Mouse (Mus musculus): ENCODE results near the gene Hpse. TPM values are rescaled to one million over a fixed set of nuclear protein-coding genes. Genes with fewer than 3 reads are reported as not detected.

The Hpse gene
- polyA plus RNA-seq, 1 experiment from 2014 or later: 0.41 TPM

DNA sequence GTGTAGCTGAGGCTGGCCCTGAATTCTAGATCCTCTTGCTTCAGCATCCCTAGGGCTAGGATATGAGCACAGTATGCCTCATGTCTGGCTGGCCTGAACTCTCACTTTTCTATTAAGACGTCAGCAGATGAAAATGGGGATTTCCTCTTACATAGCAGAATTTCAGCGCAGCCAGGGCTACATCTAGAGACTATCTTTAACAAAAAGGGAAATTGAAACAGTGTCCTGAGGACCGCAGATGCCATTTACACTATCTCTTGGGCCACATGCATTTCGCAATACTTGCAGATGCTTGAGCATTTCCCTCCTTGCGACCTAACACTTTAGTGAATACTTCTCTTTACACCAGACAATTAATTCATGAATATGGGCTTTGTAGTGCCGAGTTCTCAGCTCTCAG, 63.2 kb downstream of the Hpse start:
- no peak for DNase-seq (ENCODE audit: low spot score)
- Histone ChIP-seq H3K4me3 (ENCODE audit: low read depth, low read length) (no peak overlapping the region), H3K9me3 (replicated peaks; ENCODE audit: control insufficient read depth, low read length) (no peaks in the 10 kb centered on the region), H3K4me2 (ENCODE audit: low read length) (no peak overlapping the region), H3K27ac (ENCODE audit: low read depth, low read length) (no peak overlapping the region), H3K4me1 (ENCODE audit: control insufficient read depth, insufficient read depth, low read length) (no peaks in the 10 kb centered on the region), H3K27me3 (replicated peaks; ENCODE audit: control insufficient read depth, insufficient read depth, low read length) (no peaks in the 10 kb centered on the region), H3K9ac (ENCODE audit: low read length) (no peak overlapping the region), H3K36me3 (ENCODE audit: control insufficient read depth, insufficient read depth, low read length) (peaks cover 67% of the 10 kb centered on the region)
- ATAC-seq: no peak
- WGBS: 85% methylated on average over 6 of the region's 6 CpGs

DNA sequence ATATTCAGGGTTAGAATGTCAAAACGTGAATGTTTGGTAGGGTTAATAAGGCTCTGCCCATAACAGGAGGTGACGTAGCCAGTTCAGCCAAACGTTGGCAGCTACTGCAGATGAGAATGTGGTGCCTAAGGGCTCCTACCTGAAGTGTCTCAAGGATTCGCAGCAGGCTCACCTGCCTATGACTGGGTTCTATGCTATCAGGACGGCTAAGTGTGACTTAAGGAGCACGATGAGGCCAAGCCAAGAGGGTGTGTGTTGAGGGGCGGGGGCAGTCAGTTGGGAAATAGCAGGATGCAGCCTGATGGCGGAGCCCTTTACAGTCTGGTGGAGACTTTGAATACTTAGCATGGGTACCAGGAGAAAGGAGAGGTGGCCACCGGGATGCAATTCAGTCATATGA, 67.2 kb downstream of the Hpse start:
- 88% methylated on average over 9 of the region's 9 CpGs for WGBS
- ATAC-seq: no peak

DNA sequence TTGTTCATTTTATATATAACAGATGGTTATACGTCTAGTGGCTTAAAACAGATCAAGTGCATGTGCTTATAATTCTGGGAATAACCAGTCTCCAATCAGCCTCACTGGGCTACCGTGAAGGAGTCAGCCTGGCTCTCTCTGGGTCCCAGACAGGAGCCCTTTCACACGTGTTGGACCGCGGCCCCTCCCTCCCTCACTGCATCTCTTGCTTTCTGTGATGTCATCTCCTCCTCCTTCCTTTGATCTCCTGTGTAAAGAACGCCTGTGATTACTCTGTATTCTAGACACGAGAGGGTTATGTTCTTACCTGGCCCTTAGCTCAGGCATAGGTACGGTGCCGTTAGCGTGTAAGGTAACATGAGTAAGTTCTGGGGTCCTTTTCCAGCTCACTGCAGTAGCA, 68.0 kb downstream of the Hpse start:
- H3K9ac ChIP-seq (ENCODE audit: low read length): no peak overlapping the region
- 82% methylated on average over 10 of the region's 10 CpGs for WGBS
- H3K9me3 ChIP-seq (replicated peaks; ENCODE audit: control insufficient read depth, low read length): no peaks in the 10 kb centered on the region
- ATAC-seq (no peak), DNase-seq (ENCODE audit: low spot score) (no peak)
- no peaks in the 10 kb centered on the region for H3K27me3 ChIP-seq (replicated peaks; ENCODE audit: control insufficient read depth, insufficient read depth, low read length)
- peaks cover 27% of the 10 kb centered on the region for H3K36me3 ChIP-seq (ENCODE audit: control insufficient read depth, insufficient read depth, low read length)
- no peak overlapping the region for H3K4me2 ChIP-seq (ENCODE audit: low read length)
- H3K4me1 ChIP-seq (ENCODE audit: control insufficient read depth, insufficient read depth, low read length): no peaks in the 10 kb centered on the region
- H3K4me3 ChIP-seq (ENCODE audit: low read depth, low read length): no peak overlapping the region
- H3K27ac ChIP-seq (ENCODE audit: low read depth, low read length): no peak overlapping the region

More for the DNA sequence above, 67.2 kb downstream of the Hpse start:
- Histone ChIP-seq H3K4me3 (ENCODE audit: low read depth, low read length) (no peak overlapping the region), H3K9ac (ENCODE audit: low read length) (no peak overlapping the region), H3K36me3 (ENCODE audit: control insufficient read depth, insufficient read depth, low read length) (peaks cover 35% of the 10 kb centered on the region), H3K4me2 (ENCODE audit: low read length) (no peak overlapping the region), H3K27me3 (replicated peaks; ENCODE audit: control insufficient read depth, insufficient read depth, low read length) (no peaks in the 10 kb centered on the region), H3K27ac (ENCODE audit: low read depth, low read length) (no peak overlapping the region), H3K4me1 (ENCODE audit: control insufficient read depth, insufficient read depth, low read length) (no peaks in the 10 kb centered on the region), H3K9me3 (replicated peaks; ENCODE audit: control insufficient read depth, low read length) (no peaks in the 10 kb centered on the region)
- DNase-seq (ENCODE audit: low spot score): no peak

DNA sequence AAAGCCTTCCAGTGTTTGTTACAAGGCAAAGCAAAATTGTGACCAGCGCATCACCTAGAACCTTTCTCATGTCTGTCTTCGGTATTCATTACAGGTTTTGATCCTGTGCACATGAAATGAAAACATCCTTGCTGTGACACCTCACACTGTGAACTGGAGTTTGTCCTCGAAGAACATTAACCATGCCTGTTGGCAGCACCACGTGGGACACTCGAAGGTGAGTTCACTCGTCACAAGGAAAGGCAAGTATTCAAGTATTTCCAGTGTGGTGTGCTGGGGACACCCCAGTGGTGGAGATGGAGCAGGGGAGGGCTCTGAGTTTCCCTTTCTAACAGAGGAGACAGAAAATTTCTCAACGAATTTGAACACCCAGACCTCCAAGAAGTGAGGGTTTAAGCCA, 68.5 kb downstream of the Hpse start:
- Histone ChIP-seq H3K27me3 (replicated peaks; ENCODE audit: control insufficient read depth, insufficient read depth, low read length) (no peaks in the 10 kb centered on the region), H3K36me3 (ENCODE audit: control insufficient read depth, insufficient read depth, low read length) (peaks cover 22% of the 10 kb centered on the region), H3K4me3 (ENCODE audit: low read depth, low read length) (no peak overlapping the region), H3K9ac (ENCODE audit: low read length) (no peak overlapping the region), H3K9me3 (replicated peaks; ENCODE audit: control insufficient read depth, low read length) (no peaks in the 10 kb centered on the region), H3K4me1 (ENCODE audit: control insufficient read depth, insufficient read depth, low read length) (no peaks in the 10 kb centered on the region), H3K4me2 (ENCODE audit: low read length) (no peak overlapping the region), H3K27ac (ENCODE audit: low read depth, low read length) (no peak overlapping the region)
- DNase-seq (ENCODE audit: low spot score) (no peak), ATAC-seq (no peak)
- WGBS: 86% methylated on average over 7 of the region's 7 CpGs

DNA sequence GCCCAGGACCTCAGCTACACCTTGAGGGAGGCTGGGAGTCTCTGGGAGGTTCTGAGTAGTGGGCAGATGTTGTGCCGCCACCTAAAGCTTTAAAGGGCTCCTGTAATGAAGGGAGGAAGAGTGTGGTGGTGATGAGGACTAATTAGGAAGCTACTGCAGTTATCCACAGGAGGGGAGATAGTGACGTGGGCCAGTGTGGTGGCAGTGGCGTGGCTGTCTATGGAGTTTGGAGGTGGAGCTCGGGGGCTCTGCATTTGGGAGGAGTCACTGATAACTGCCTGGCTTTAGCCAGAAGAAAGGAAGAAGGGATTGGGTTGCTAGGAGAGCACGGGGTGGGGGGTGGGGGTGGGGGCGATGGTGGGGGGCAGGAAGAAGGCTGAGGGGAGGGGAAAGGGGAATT, 71.0 kb downstream of the Hpse start:
- Histone ChIP-seq H3K9me3 (replicated peaks; ENCODE audit: control insufficient read depth, low read length) (no peaks in the 10 kb centered on the region), H3K4me3 (ENCODE audit: low read depth, low read length) (no peak overlapping the region), H3K27me3 (replicated peaks; ENCODE audit: control insufficient read depth, insufficient read depth, low read length) (no peaks in the 10 kb centered on the region), H3K27ac (ENCODE audit: low read depth, low read length) (no peak overlapping the region), H3K36me3 (ENCODE audit: control insufficient read depth, insufficient read depth, low read length) (0 out of 2 replicates have a peak, but pooled peaks cover 2% of the 10 kb centered on the region), H3K4me2 (ENCODE audit: low read length) (no peak overlapping the region), H3K4me1 (ENCODE audit: control insufficient read depth, insufficient read depth, low read length) (no peaks in the 10 kb centered on the region), H3K9ac (ENCODE audit: low read length) (no peak overlapping the region)
- ATAC-seq: no peak
- no peak for DNase-seq (ENCODE audit: low spot score)
- 43% methylated on average over 6 of the region's 6 CpGs for WGBS

DNA sequence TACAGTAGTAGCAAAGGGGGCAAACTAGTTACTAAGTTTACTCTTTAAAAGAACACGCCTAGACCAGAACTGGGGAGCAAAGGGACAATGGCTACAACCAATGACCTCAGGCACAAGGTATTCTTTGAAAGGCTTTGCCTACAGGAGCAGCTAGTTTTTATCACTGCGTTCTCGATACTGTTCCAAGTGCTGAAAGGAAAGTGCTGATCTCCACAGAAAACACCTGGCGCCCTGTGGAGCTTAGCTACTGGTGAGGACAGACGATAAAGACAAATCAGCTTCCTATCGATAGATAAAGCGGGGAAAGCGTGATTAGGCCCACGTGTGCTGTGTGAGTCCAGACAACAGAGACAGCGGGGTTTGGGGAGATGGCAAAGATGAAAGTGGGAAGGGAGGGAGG, 71.5 kb downstream of the Hpse start:
- Histone ChIP-seq H3K9ac (ENCODE audit: low read length) (no peak overlapping the region), H3K9me3 (replicated peaks; ENCODE audit: control insufficient read depth, low read length) (no peaks in the 10 kb centered on the region), H3K4me1 (ENCODE audit: control insufficient read depth, insufficient read depth, low read length) (no peaks in the 10 kb centered on the region), H3K27me3 (replicated peaks; ENCODE audit: control insufficient read depth, insufficient read depth, low read length) (no peaks in the 10 kb centered on the region), H3K27ac (ENCODE audit: low read depth, low read length) (no peak overlapping the region), H3K36me3 (ENCODE audit: control insufficient read depth, insufficient read depth, low read length) (no peaks in the 10 kb centered on the region), H3K4me2 (ENCODE audit: low read length) (no peak overlapping the region), H3K4me3 (ENCODE audit: low read depth, low read length) (no peak overlapping the region)
- ATAC-seq (no peak), DNase-seq (ENCODE audit: low spot score) (peak; percentile 6)
- 63% methylated on average over 10 of the region's 10 CpGs for WGBS

DNA sequence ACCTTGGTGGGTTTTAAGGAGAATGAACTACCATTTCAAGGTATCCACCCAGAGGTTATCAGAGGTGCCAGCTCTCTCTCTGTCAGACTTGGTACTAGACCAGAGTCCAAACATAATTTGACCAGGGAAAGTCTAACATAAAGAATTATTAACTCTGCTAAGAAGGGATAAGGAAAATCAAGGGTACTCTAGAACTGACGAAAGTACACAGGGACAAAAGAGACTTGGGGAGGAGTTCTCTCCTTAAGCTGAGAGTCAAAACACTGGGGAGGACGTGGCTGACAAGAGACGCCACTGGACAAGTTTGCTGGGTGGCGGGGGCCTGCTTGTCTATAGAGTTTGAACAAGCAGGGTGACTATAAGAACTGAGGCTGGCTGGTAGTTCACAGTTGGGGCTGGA, 73.0 kb downstream of the Hpse start:
- ATAC-seq (no peak), DNase-seq (ENCODE audit: low spot score) (no peak)
- Histone ChIP-seq H3K9me3 (replicated peaks; ENCODE audit: control insufficient read depth, low read length) (no peaks in the 10 kb centered on the region), H3K4me1 (ENCODE audit: control insufficient read depth, insufficient read depth, low read length) (no peaks in the 10 kb centered on the region), H3K9ac (ENCODE audit: low read length) (no peak overlapping the region), H3K27ac (ENCODE audit: low read depth, low read length) (no peak overlapping the region), H3K36me3 (ENCODE audit: control insufficient read depth, insufficient read depth, low read length) (no peaks in the 10 kb centered on the region), H3K4me3 (ENCODE audit: low read depth, low read length) (no peak overlapping the region), H3K4me2 (ENCODE audit: low read length) (no peak overlapping the region), H3K27me3 (replicated peaks; ENCODE audit: control insufficient read depth, insufficient read depth, low read length) (no peaks in the 10 kb centered on the region)
- WGBS: 72% methylated on average over 4 of the region's 4 CpGs

DNA sequence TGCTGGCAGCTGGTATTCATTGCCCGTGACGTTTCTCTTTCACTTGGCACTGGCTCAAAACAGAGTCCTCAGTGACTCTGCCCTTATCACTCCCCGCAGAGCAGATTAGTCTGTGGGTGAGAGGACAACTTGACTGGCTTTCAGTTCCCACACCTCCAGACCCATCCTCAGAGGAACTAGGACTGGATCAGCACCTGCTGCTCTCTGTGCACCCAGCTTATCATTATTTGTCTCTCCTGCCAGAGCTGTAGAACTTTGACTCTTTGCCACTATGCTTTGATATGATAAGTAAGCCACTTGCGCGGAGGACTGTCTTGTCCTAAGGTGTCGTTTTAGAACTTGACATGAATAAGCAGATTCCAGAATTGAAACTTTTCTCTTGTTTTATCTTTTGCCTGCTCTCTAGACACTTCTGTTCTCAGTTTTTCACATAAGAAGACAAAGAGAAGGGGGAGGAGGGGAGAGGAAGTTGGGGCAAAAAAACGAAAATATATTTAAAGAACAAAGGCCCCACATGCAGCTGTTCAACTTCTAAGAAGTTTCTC, 75.5 kb downstream of the Hpse start:
- no peak for ATAC-seq
- Histone ChIP-seq H3K27ac (ENCODE audit: low read depth, low read length) (no peak overlapping the region), H3K9me3 (replicated peaks; ENCODE audit: control insufficient read depth, low read length) (no peaks in the 10 kb centered on the region), H3K4me2 (ENCODE audit: low read length) (no peak overlapping the region), H3K36me3 (ENCODE audit: control insufficient read depth, insufficient read depth, low read length) (no peaks in the 10 kb centered on the region), H3K27me3 (replicated peaks; ENCODE audit: control insufficient read depth, insufficient read depth, low read length) (no peaks in the 10 kb centered on the region), H3K9ac (ENCODE audit: low read length) (no peak overlapping the region), H3K4me3 (ENCODE audit: low read depth, low read length) (no peak overlapping the region), H3K4me1 (ENCODE audit: control insufficient read depth, insufficient read depth, low read length) (no peaks in the 10 kb centered on the region)
- 79% methylated on average over 7 of the region's 7 CpGs for WGBS
- no peak for DNase-seq (ENCODE audit: low spot score)

DNA sequence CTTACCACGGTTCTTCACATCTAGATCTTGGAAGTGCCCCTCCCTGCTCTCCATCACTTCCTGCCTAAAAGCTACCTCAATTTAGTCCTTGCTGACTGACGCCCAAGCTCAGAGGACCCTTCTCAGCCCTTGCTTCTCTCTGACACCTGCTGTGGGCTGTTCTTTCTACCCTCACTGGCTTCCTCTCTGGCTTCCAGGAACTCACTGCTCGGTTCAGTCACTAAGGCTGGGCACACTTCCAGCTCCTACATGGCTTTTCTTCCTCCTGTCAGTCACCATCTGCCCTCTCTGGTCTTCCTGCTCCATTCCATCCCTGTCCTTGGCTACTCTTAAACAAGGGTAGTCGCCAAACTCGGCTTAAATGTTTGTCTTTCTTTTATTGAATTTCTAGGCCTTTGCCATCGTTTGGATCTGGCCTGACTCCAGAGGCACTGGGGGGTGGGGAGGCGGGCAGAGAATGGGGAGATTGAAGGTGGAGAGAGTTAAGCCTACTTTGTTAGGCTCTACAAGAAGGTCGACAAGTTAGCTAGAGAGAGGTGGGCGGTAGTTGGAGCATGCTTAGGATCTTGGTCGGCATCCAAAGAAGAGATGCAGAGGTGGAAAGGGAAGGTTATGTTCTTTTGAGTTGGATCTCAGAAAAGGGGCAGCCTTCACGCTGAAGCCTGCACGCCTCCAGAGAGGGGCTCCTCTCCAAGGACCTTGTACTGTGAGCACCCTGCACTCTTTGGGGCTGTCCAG, 76.1 kb downstream of the Hpse start:
- no peak overlapping the region for H3K4me3 ChIP-seq (ENCODE audit: low read depth, low read length)
- H3K27ac ChIP-seq (ENCODE audit: low read depth, low read length): no peak overlapping the region
- H3K4me1 ChIP-seq (ENCODE audit: control insufficient read depth, insufficient read depth, low read length): no peaks in the 10 kb centered on the region
- H3K9me3 ChIP-seq (replicated peaks; ENCODE audit: control insufficient read depth, low read length): no peaks in the 10 kb centered on the region
- H3K27me3 ChIP-seq (replicated peaks; ENCODE audit: control insufficient read depth, insufficient read depth, low read length): no peaks in the 10 kb centered on the region
- H3K36me3 ChIP-seq (ENCODE audit: control insufficient read depth, insufficient read depth, low read length): no peaks in the 10 kb centered on the region
- ATAC-seq: no peak
- DNase-seq (ENCODE audit: low spot score): peak; percentile 7
- 72% methylated on average over 12 of the region's 12 CpGs for WGBS
- H3K4me2 ChIP-seq (ENCODE audit: low read length): no peak overlapping the region
- H3K9ac ChIP-seq (ENCODE audit: low read length): no peak overlapping the region

Data from forebrain, embryonic 14.5 days (tissue).